8 mouse cellular contexts compared by ENCODE assay signal in genomic region chr3:73708410-73708714, GRCm38 (mm10). TPM values are rescaled to one million over a fixed set of nuclear protein-coding genes. Genes with fewer than 3 reads are reported as not detected.
DNase-seq lines count a peak whose midpoint lies in the region; ATAC-seq lines count a peak whose summit lies in the region.

Gene Bche (minus strand): TSS chr3:73708415.

- H3K4me2 ChIP-seq in liver, embryonic 15.5 days, result peak within 1 kb of the TSS; percentile 41

- ATAC-seq in liver, embryonic 15.5 days (ENCODE audit: insufficient read depth), result no peak
- no peak for ATAC-seq in erythroid progenitor cell, adult 5-6 weeks (replicated peaks; ENCODE audit: low FRiP score, poor library complexity, severe bottlenecking)

- no peaks in the 10 kb centered on the region for H3K27me3 ChIP-seq in liver, embryonic 15.5 days

- H3K27ac ChIP-seq in brown adipose tissue, adult 24 weeks (replicated peaks; ENCODE audit: low read depth, low read length), result peak within 1 kb of the TSS; percentile 39
- peak within 1 kb of the TSS; percentile 29 for H3K27ac ChIP-seq in liver, embryonic 15.5 days (replicated peaks)

- no peaks in the 10 kb centered on the region for H3K36me3 ChIP-seq in liver, embryonic 15.5 days (replicated peaks)

- H3K4me1 ChIP-seq in brown adipose tissue, adult 24 weeks (ENCODE audit: control insufficient read depth, insufficient read depth, insufficient read length, low read length), result no peaks in the 10 kb centered on the region
- H3K4me1 ChIP-seq in liver, embryonic 15.5 days (replicated peaks), result no peaks in the 10 kb centered on the region

- DNase-seq in adrenal gland, postnatal 14 days, result no peak
- DNase-seq in adrenal gland, adult 2 months, result no peak
- no peak for DNase-seq in heart, postnatal 10 days
- no peak for DNase-seq in ovary, postnatal 10 days (ENCODE audit: low spot score)
- DNase-seq in thymus, postnatal 10 days (ENCODE audit: low spot score in 2 of 2), result no peak

- H3K9ac ChIP-seq in liver, embryonic 15.5 days, result no peak within 1 kb of the TSS

- intact Hi-C loops in heart, postnatal 10 days (cut with DNase I), result no loop called here

- no peaks in the 10 kb centered on the region for H3K9me3 ChIP-seq in liver, embryonic 15.5 days (replicated peaks)

- peak within 1 kb of the TSS; percentile 56 for H3K4me3 ChIP-seq in brown adipose tissue, adult 24 weeks (ENCODE audit: insufficient read depth, low read depth, low read length)
- H3K4me3 ChIP-seq in liver, embryonic 15.5 days (replicated peaks), result peak within 1 kb of the TSS; percentile 43

- WGBS in liver, embryonic 15.5 days (ENCODE audit: insufficient replicate concordance), result 17% methylated on average over 10 of the region's 10 CpGs

RNA-seq across cellular contexts. Expression of gene Bche, which starts in this region (rescaled TPM):
- total RNA-seq in adrenal gland, postnatal 14 days (2021), result 11.1 and 16.6 TPM in 2 replicates
- 1 to 10 TPM; 5.9 to 7.0 TPM for total RNA-seq in adrenal gland, adult 2 months (2021)
- 0.57 and 0.73 TPM in 2 replicates for polyA plus RNA-seq in adrenal gland, adult 2 months (2012; rRNA removed)
- polyA plus RNA-seq in brown adipose tissue, adult 24 weeks (2012; ENCODE audit: insufficient read depth, insufficient read length, missing spikeins), result 38.3 and 48.4 TPM in 2 replicates
- total RNA-seq in heart, postnatal 10 days (2021), result 10 to 100 TPM; 11.3 to 14.5 TPM
- 10.4 and 10.9 TPM in 2 replicates for polyA plus RNA-seq in liver, embryonic 15.5 days (2015; fragmentation: Nextera tagmentation; extraction: Ambion mirVana)
- not detected in 2 replicates for total RNA-seq in erythroid progenitor cell, adult 5-6 weeks (2015; ENCODE audit: low replicate concordance)
- total RNA-seq in erythroid progenitor cell, adult 5-6 weeks (2017; ENCODE audit: low replicate concordance), result not detected in 2 replicates

Comparison
In these comparisons a context has a peak if more than half of its experiments do, and no peak if none do; other contexts are left out.
1. RNA of gene Bche (total RNA-seq): 11.1 to 16.6 TPM in adrenal gland, postnatal 14 days, 11.3 to 14.5 TPM in heart, postnatal 10 days and 5.9 to 7.0 TPM in adrenal gland, adult 2 months; not detected in erythroid progenitor cell, adult 5-6 weeks; every median in the first group is over 4 times any median in the second.